Mouse (Mus musculus) C2C12 (cell line): ENCODE data around the gene Pou2f2.

ENCODE experiments used
- CEBPB ChIP-seq: IDR thresholded peaks from one replicate; pipeline ENCODE4 v1.6.1; 2011; ENCODE audit warnings: low read depth, mild to moderate bottlenecking, control low read depth, moderate library complexity
- CTCF ChIP-seq: IDR thresholded peaks from one replicate; pipeline ENCODE4 v1.5.1; 2011; ENCODE audit not compliant: control insufficient read depth, insufficient read depth, insufficient read length
- FOSL1 ChIP-seq: IDR thresholded peaks from one replicate; pipeline ENCODE4 v1.8.0; 2011; ENCODE audit warnings: mild to moderate bottlenecking, low read length; ENCODE audit not compliant: poor library complexity, insufficient read depth, severe bottlenecking
- MAX ChIP-seq: IDR thresholded peaks from one replicate; pipeline ENCODE4 v1.6.1; 2011; ENCODE audit warnings: mild to moderate bottlenecking, control low read depth
- MYOD1 ChIP-seq: IDR thresholded peaks from one replicate; pipeline ENCODE4 v1.6.1; 2011; ENCODE audit warnings: low read depth; ENCODE audit not compliant: control insufficient read depth, insufficient read length
- MYOG ChIP-seq: IDR thresholded peaks from one replicate; pipeline ENCODE4 v1.6.1; 2011; ENCODE audit not compliant: control insufficient read depth, insufficient read length; ENCODE audit errors: extremely low read depth
- USF1 ChIP-seq: IDR thresholded peaks from one replicate; pipeline ENCODE4 v1.6.1; 2011; ENCODE audit warnings: low read depth, mild to moderate bottlenecking, control low read depth, moderate library complexity

DNA sequence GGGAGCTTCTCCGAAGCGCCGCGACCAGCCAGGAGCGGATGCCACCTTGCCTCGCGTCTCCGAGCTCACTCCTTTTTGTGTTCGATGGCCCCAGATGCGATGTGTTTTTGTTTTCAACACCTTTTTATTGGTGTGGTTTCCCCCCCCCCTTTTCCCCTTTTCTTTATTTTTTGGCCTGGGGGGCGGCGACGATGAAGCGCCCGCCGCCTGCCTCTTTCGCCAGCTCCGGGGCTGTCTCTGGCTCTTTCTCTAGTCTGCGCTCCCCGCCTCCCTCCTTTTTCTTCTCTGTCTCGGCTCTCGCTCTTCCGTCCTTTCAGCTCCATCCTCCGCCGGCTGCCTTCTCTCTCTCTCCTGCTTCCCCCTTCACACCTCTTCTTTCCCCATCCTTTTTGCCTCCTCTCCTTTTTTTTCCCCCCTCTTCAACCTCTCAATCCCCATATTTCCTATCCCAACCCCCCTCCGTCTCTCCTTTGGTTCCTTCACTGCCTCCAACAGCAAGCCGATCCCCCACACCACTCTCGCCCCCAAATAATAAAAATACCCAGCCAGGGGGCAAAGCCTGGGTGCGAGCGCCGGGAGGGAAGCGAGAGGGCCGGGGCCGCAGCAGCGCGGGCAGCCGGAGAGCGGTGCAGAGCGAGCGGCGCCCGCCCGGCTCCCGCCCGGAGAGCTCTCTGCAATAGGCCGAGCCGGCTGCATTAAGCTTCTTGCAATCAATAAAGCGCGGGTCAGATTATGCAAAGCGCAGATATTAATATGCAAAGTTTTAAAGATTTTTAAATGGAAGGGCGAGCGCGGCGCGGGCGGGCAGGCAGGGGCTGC lies 530 bp downstream of the Pou2f2 start:
- TF ChIP-seq CTCF (no peak), MAX (no peak), USF1 (no peak), FOSL1 (no peak), CEBPB (no peak), MYOG (no peak), MYOD1 (no peak)
